Mouse (Mus musculus) left cerebral cortex, adult 11 months (tissue): ENCODE results near the gene Wdr74.
"Not testable (repeated sequence)": the region's sequence is repeated elsewhere in the genome, so short reads cannot be mapped to it uniquely, and the experiment has no call there.

Experiments used
- DNase-seq: peaks from one replicate; pipeline ENCODE4 v3.0.0; 2022; ENCODE audit warnings: low spot score

Gene Wdr74

GRCm38 (mm10) chr19:8715868-8716766 is 19.5 kb upstream of the Wdr74 start:
- DNase-seq, result no peak

- no peak for DNase-seq
Measured at GRCm38 (mm10) chr19:8716767-8717475, 18.7 kb upstream of the Wdr74 start.

GRCm38 (mm10) chr19:8718357-8718756 is 17.3 kb upstream of the Wdr74 start:
- DNase-seq, result no peak

- DNase-seq, result not testable (repeated sequence)
Measured at GRCm38 (mm10) chr19:8719037-8719436, 16.6 kb upstream of the Wdr74 start.

GRCm38 (mm10) chr19:8721378-8721777 is 14.2 kb upstream of the Wdr74 start:
- DNase-seq, result no peak

- DNase-seq, result no peak
Measured at GRCm38 (mm10) chr19:8722021-8722420, 13.6 kb upstream of the Wdr74 start.

- DNase-seq, result no peak
Measured at GRCm38 (mm10) chr19:8722559-8722906, 13.1 kb upstream of the Wdr74 start.

GRCm38 (mm10) chr19:8722907-8723573 is 12.6 kb upstream of the Wdr74 start, which contains the start of gene Slc3a2:
TSS of gene Slc3a2 (minus strand) at chr19:8723369.
- peak; percentile 96 for DNase-seq

- DNase-seq, result no peak
Measured at GRCm38 (mm10) chr19:8723574-8724346, 11.9 kb upstream of the Wdr74 start.

GRCm38 (mm10) chr19:8724392-8724791 is 11.2 kb upstream of the Wdr74 start:
- DNase-seq, result no peak

GRCm38 (mm10) chr19:8725081-8725613 is 10.5 kb upstream of the Wdr74 start:
- no peak for DNase-seq

GRCm38 (mm10) chr19:8726609-8727390 is 8.8 kb upstream of the Wdr74 start:
- no peak for DNase-seq

GRCm38 (mm10) chr19:8727495-8728114 is 8.0 kb upstream of the Wdr74 start:
- no peak for DNase-seq

- not testable (repeated sequence) for DNase-seq
Measured at GRCm38 (mm10) chr19:8728335-8729099, 7.1 kb upstream of the Wdr74 start.

GRCm38 (mm10) chr19:8734334-8734733 is 1.3 kb upstream of the Wdr74 start:
- DNase-seq, result no peak

- DNase-seq, result no peak
Measured at GRCm38 (mm10) chr19:8736160-8736467, 487 bp downstream of the Wdr74 start.

- no peak for DNase-seq
Measured at GRCm38 (mm10) chr19:8738911-8739310, 3.3 kb downstream of the Wdr74 start.

GRCm38 (mm10) chr19:8739646-8740045 is 4.0 kb downstream of the Wdr74 start:
- DNase-seq, result no peak

GRCm38 (mm10) chr19:8740603-8741002 is 5.0 kb downstream of the Wdr74 start, which contains the start of gene 1700092M07Rik:
TSS of gene 1700092M07Rik (plus strand) at chr19:8740718.
- no peak for DNase-seq
